Mouse (Mus musculus): ENCODE measurements around the gene Egflam. TPM values are rescaled to one million over a fixed set of nuclear protein-coding genes. Genes with fewer than 3 reads are reported as not detected.

Egflam gene
- polyA plus RNA-seq, 1 experiment from 2014 or later = 8.2 TPM

- Histone ChIP-seq H3K4me2 (ENCODE audit: low read length) (no peak overlapping the region), H3K4me1 (ENCODE audit: control insufficient read depth, insufficient read depth, low read length) (peaks cover 14% of the 10 kb centered on the region; the same call in 1 of the 2 replicates), H3K27ac (ENCODE audit: low read length) (no peak overlapping the region), H3K36me3 (ENCODE audit: control insufficient read depth, insufficient read depth, low read length) (no peaks in the 10 kb centered on the region), H3K27me3 (ENCODE audit: control insufficient read depth, insufficient read depth, low read depth, low read length) (no peaks in the 10 kb centered on the region), H3K9me3 (replicated peaks; ENCODE audit: control insufficient read depth, low read length, poor library complexity, severe bottlenecking) (no peaks in the 10 kb centered on the region), H3K9ac (ENCODE audit: low read depth, low read length) (no peak overlapping the region), H3K4me3 (ENCODE audit: low read depth, low read length) (no peak overlapping the region)
- 53% methylated on average over 9 of the region's 9 CpGs for WGBS
- no peak for ATAC-seq
Observed at GRCm38 (mm10) chr15:7201421-7202380, 196.5 kb downstream of the Egflam start.

- 48% methylated on average over 6 of the region's 6 CpGs for WGBS
- no peak for ATAC-seq
Observed at GRCm38 (mm10) chr15:7200286-7200685, 197.9 kb downstream of the Egflam start.

DNA sequence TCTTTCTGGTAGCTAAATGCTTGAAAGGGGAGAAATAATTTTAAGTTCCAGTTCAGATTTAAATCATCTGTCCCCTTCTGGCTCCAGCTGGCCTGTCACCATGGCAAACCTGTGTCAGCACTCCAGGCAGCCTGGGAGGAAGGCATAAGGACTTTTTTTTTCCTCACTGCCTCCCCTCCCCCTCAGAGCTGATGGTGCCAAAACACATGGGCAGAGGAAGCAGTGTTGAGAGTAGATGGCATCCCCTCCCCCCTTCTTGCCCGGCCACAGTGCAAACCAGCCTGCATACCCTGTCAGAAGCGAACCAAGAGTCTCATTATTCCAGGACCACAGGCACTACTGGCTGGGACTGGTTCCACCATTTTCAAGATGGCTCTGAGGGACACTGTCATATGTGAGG, 199.4 kb downstream of the Egflam start:
- Histone ChIP-seq H3K4me3 (ENCODE audit: low read depth, low read length) (no peak overlapping the region), H3K36me3 (ENCODE audit: control insufficient read depth, insufficient read depth, low read length) (no peaks in the 10 kb centered on the region), H3K27ac (ENCODE audit: low read length) (no peak overlapping the region; the same call in 1 of the 2 replicates), H3K9me3 (replicated peaks; ENCODE audit: control insufficient read depth, low read length, poor library complexity, severe bottlenecking) (no peaks in the 10 kb centered on the region), H3K27me3 (ENCODE audit: control insufficient read depth, insufficient read depth, low read depth, low read length) (no peaks in the 10 kb centered on the region), H3K4me1 (ENCODE audit: control insufficient read depth, insufficient read depth, low read length) (peaks cover 25% of the 10 kb centered on the region), H3K4me2 (ENCODE audit: low read length) (no peak overlapping the region), H3K9ac (ENCODE audit: low read depth, low read length) (no peak overlapping the region)
- ATAC-seq = peak; percentile 75
- WGBS = 20% methylated on average over 2 of the region's 2 CpGs

More at GRCm38 (mm10) chr15:7200286-7200685, 197.9 kb downstream of the Egflam start:
- Histone ChIP-seq H3K4me3 (ENCODE audit: low read depth, low read length) (no peak overlapping the region), H3K4me1 (ENCODE audit: control insufficient read depth, insufficient read depth, low read length) (peaks cover 19% of the 10 kb centered on the region), H3K9ac (ENCODE audit: low read depth, low read length) (no peak overlapping the region), H3K36me3 (ENCODE audit: control insufficient read depth, insufficient read depth, low read length) (no peaks in the 10 kb centered on the region), H3K27me3 (ENCODE audit: control insufficient read depth, insufficient read depth, low read depth, low read length) (no peaks in the 10 kb centered on the region), H3K27ac (ENCODE audit: low read length) (no peak overlapping the region), H3K4me2 (ENCODE audit: low read length) (no peak overlapping the region), H3K9me3 (replicated peaks; ENCODE audit: control insufficient read depth, low read length, poor library complexity, severe bottlenecking) (no peaks in the 10 kb centered on the region)

- 46% methylated on average over 3 of the region's 3 CpGs for WGBS
- H3K36me3 ChIP-seq (ENCODE audit: control insufficient read depth, insufficient read depth, low read length) = no peaks in the 10 kb centered on the region
- H3K27ac ChIP-seq (ENCODE audit: low read length) = no peak overlapping the region
- ATAC-seq = no peak
- no peak overlapping the region for H3K9ac ChIP-seq (ENCODE audit: low read depth, low read length)
- no peak overlapping the region for H3K4me2 ChIP-seq (ENCODE audit: low read length)
- H3K4me3 ChIP-seq (ENCODE audit: low read depth, low read length) = no peak overlapping the region
- no peaks in the 10 kb centered on the region for H3K27me3 ChIP-seq (ENCODE audit: control insufficient read depth, insufficient read depth, low read depth, low read length)
- peaks cover 25% of the 10 kb centered on the region for H3K4me1 ChIP-seq (ENCODE audit: control insufficient read depth, insufficient read depth, low read length)
- no peaks in the 10 kb centered on the region for H3K9me3 ChIP-seq (replicated peaks; ENCODE audit: control insufficient read depth, low read length, poor library complexity, severe bottlenecking)
Observed at GRCm38 (mm10) chr15:7197652-7198445, 200.3 kb downstream of the Egflam start.

DNA sequence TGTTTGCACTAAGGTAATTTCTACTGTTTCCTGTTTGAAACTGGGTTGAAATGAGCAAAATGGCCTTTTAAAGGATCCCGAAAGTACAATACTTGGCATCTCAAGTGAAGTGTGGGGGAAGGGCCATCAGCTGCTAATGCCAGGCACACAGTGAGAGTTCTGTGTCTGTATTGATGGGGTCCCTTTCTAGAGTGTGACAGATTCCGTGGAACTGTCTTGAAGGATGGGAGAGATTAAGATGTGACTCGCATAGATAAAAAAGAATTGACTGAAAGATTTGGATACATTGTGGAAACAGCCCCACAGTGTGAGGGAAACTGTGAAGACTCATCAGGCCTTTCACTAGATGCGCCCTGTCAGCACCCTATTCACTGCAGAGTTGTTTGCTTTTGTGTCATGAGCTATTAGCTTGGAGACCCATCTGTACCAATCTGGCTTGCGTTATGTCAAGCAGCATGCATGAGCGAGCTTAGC, 203.4 kb downstream of the Egflam start:
- ATAC-seq = peak; percentile 78
- Histone ChIP-seq H3K9ac (ENCODE audit: low read depth, low read length) (no peak overlapping the region), H3K9me3 (replicated peaks; ENCODE audit: control insufficient read depth, low read length, poor library complexity, severe bottlenecking) (no peaks in the 10 kb centered on the region), H3K27ac (ENCODE audit: low read length) (peak overlapping the region; percentile 47; the same call in 1 of the 2 replicates), H3K27me3 (ENCODE audit: control insufficient read depth, insufficient read depth, low read depth, low read length) (no peaks in the 10 kb centered on the region), H3K4me1 (ENCODE audit: control insufficient read depth, insufficient read depth, low read length) (peaks cover 21% of the 10 kb centered on the region), H3K4me3 (ENCODE audit: low read depth, low read length) (no peak overlapping the region), H3K36me3 (ENCODE audit: control insufficient read depth, insufficient read depth, low read length) (peaks cover 4% of the 10 kb centered on the region; the same call in 1 of the 2 replicates), H3K4me2 (ENCODE audit: low read length) (no peak overlapping the region)
- 15% methylated on average over 6 of the region's 6 CpGs for WGBS

GRCm38 (mm10) chr15:7194147-7194720, 204.0 kb downstream of the Egflam start:
- Histone ChIP-seq H3K4me3 (ENCODE audit: low read depth, low read length) (no peak overlapping the region), H3K4me2 (ENCODE audit: low read length) (0 out of 2 replicates have a peak overlapping the region, but pooled peaks have one; percentile 10), H3K27me3 (ENCODE audit: control insufficient read depth, insufficient read depth, low read depth, low read length) (no peaks in the 10 kb centered on the region), H3K36me3 (ENCODE audit: control insufficient read depth, insufficient read depth, low read length) (peaks cover 4% of the 10 kb centered on the region; the same call in 1 of the 2 replicates), H3K4me1 (ENCODE audit: control insufficient read depth, insufficient read depth, low read length) (peaks cover 19% of the 10 kb centered on the region), H3K9ac (ENCODE audit: low read depth, low read length) (no peak overlapping the region), H3K27ac (ENCODE audit: low read length) (peak overlapping the region; percentile 63), H3K9me3 (replicated peaks; ENCODE audit: control insufficient read depth, low read length, poor library complexity, severe bottlenecking) (no peaks in the 10 kb centered on the region)
- ATAC-seq = peak; percentile 46
- 8% methylated on average over 13 of the region's 13 CpGs for WGBS

GRCm38 (mm10) chr15:7192582-7192981, 205.6 kb downstream of the Egflam start:
- 97% methylated on average over 2 of the region's 2 CpGs for WGBS

GRCm38 (mm10) chr15:7191074-7191473, 207.1 kb downstream of the Egflam start:
- Histone ChIP-seq H3K27me3 (ENCODE audit: control insufficient read depth, insufficient read depth, low read depth, low read length) (no peaks in the 10 kb centered on the region), H3K4me2 (ENCODE audit: low read length) (no peak overlapping the region), H3K9me3 (replicated peaks; ENCODE audit: control insufficient read depth, low read length, poor library complexity, severe bottlenecking) (no peaks in the 10 kb centered on the region), H3K9ac (ENCODE audit: low read depth, low read length) (no peak overlapping the region), H3K36me3 (ENCODE audit: control insufficient read depth, insufficient read depth, low read length) (peaks cover 4% of the 10 kb centered on the region; the same call in 1 of the 2 replicates), H3K4me1 (ENCODE audit: control insufficient read depth, insufficient read depth, low read length) (peaks cover 13% of the 10 kb centered on the region), H3K4me3 (ENCODE audit: low read depth, low read length) (no peak overlapping the region), H3K27ac (ENCODE audit: low read length) (no peak overlapping the region)
- ATAC-seq = no peak
- 95% methylated on average over 4 of the region's 4 CpGs for WGBS

More at GRCm38 (mm10) chr15:7192582-7192981, 205.6 kb downstream of the Egflam start:
- Histone ChIP-seq H3K4me2 (ENCODE audit: low read length) (no peak overlapping the region), H3K27ac (ENCODE audit: low read length) (no peak overlapping the region), H3K36me3 (ENCODE audit: control insufficient read depth, insufficient read depth, low read length) (peaks cover 4% of the 10 kb centered on the region; the same call in 1 of the 2 replicates), H3K9me3 (replicated peaks; ENCODE audit: control insufficient read depth, low read length, poor library complexity, severe bottlenecking) (no peaks in the 10 kb centered on the region), H3K9ac (ENCODE audit: low read depth, low read length) (no peak overlapping the region), H3K4me3 (ENCODE audit: low read depth, low read length) (no peak overlapping the region), H3K4me1 (ENCODE audit: control insufficient read depth, insufficient read depth, low read length) (peaks cover 14% of the 10 kb centered on the region), H3K27me3 (ENCODE audit: control insufficient read depth, insufficient read depth, low read depth, low read length) (no peaks in the 10 kb centered on the region)
- no peak for ATAC-seq

Measured in midbrain, embryonic 16.5 days (tissue).